Mouse (Mus musculus) CH12.LX (cell line): ENCODE results near the gene Zfp46. TPM values are rescaled to one million over a fixed set of nuclear protein-coding genes. Genes with fewer than 3 reads are reported as not detected.

Source experiments
- DNase-seq: peaks from one replicate; pipeline ENCODE4 v3.0.0-alpha.2; 2013; ENCODE audit errors: extremely low read depth
- H3K27ac ChIP-seq: 2 replicates; pipeline ENCODE4 v1.5.1; 2012; ENCODE audit warnings: low read depth, mild to moderate bottlenecking, control low read depth, moderate library complexity; ENCODE audit not compliant: insufficient read depth
- H3K27me3 ChIP-seq: replicated peaks from 2 replicates; pipeline ENCODE3; 2012; ENCODE audit warnings: inconsistent platforms
- H3K36me3 ChIP-seq, 2 experiments: replicated peaks in 1 of 2; 2 replicates each; pipeline versions ENCODE3 to v1.6.1; 2012; ENCODE audit warnings: inconsistent platforms in 1 of 2, low read length in 1 of 2, mild to moderate bottlenecking in 1 of 2, mixed read lengths in 1 of 2, moderate library complexity in 1 of 2; ENCODE audit not compliant: control insufficient read depth in 1 of 2, insufficient read depth in 1 of 2
- H3K4me1 ChIP-seq, 2 experiments: 2 replicates each; pipeline ENCODE4 v1.6.1; 2012; ENCODE audit warnings: inconsistent platforms in 1 of 2, moderate library complexity in 1 of 2; ENCODE audit not compliant: insufficient read depth in 2 of 2, control insufficient read depth in 1 of 2
- H3K4me2 ChIP-seq: 2 replicates; pipeline ENCODE4 v1.6.1; 2012; ENCODE audit warnings: low read depth, mild to moderate bottlenecking, control low read depth; ENCODE audit not compliant: poor library complexity, insufficient read depth, severe bottlenecking
- H3K4me3 ChIP-seq, 3 experiments: fragments of 150-350 bp in 1 of 3; sonication (generic) in 1 of 3; replicated peaks in 1 of 3; 2 replicates each; pipeline versions ENCODE3 to v1.5.1; 2011 to 2012; ENCODE audit warnings: low read depth in 2 of 3, low read length in 2 of 3, mild to moderate bottlenecking in 2 of 3, moderate library complexity in 2 of 3, control low read depth in 1 of 3, improper control_type of control experiment in 1 of 3, inconsistent platforms in 1 of 3, mixed read lengths in 1 of 3; ENCODE audit not compliant: poor library complexity in 1 of 3
- H3K79me2 ChIP-seq: replicated peaks from 2 replicates; pipeline ENCODE4 v1.6.1; 2012; ENCODE audit warnings: mild to moderate bottlenecking, moderate library complexity; ENCODE audit not compliant: control insufficient read depth, poor library complexity, insufficient read depth, severe bottlenecking; ENCODE audit errors: extremely low read depth
- H3K9ac ChIP-seq: 2 replicates; pipeline ENCODE4 v1.6.1; 2012; ENCODE audit warnings: low read depth, mild to moderate bottlenecking, control low read depth, moderate library complexity; ENCODE audit not compliant: insufficient read depth
- H3K9me3 ChIP-seq: replicated peaks from 2 replicates; pipeline ENCODE3; 2012; ENCODE audit warnings: low read length, inconsistent platforms, mixed read lengths
- BHLHE40 ChIP-seq: IDR thresholded peaks from 2 replicates; pipeline ENCODE4 v1.6.1; 2011; ENCODE audit warnings: mild to moderate bottlenecking, low read depth, low read length, improper control_type of control experiment
- CHD1 ChIP-seq: IDR thresholded peaks from 2 replicates; pipeline ENCODE4 v1.6.1; 2012; ENCODE audit warnings: low read depth, low read length, improper control_type of control experiment, inconsistent platforms
- CHD2 ChIP-seq: IDR thresholded peaks from 2 replicates; pipeline ENCODE4 v1.6.1; 2011; ENCODE audit warnings: low read length, improper control_type of control experiment
- CTCF ChIP-seq, 2 experiments: IDR thresholded peaks in 1 of 2; conservative IDR thresholded peaks in 1 of 2; 2 replicates each; pipeline ENCODE4 v1.5.1; 2011 to 2012; ENCODE audit warnings: low read depth in 2 of 2, low read length in 2 of 2, improper control_type of control experiment in 1 of 2, inconsistent platforms in 1 of 2, mild to moderate bottlenecking in 1 of 2, moderate library complexity in 1 of 2
- E2F4 ChIP-seq: IDR thresholded peaks from 2 replicates; pipeline ENCODE4 v1.6.1; 2011; ENCODE audit warnings: low read depth, low read length, improper control_type of control experiment; ENCODE audit not compliant: insufficient replicate concordance
- ELF1 ChIP-seq: IDR thresholded peaks from 2 replicates; pipeline ENCODE4 v1.6.1; 2014; ENCODE audit warnings: low read depth, mild to moderate bottlenecking, inconsistent platforms, low read length, improper control_type of control experiment
- GABPA ChIP-seq: IDR thresholded peaks from 2 replicates; pipeline ENCODE4 v1.6.1; 2012; ENCODE audit warnings: low read depth, low read length, improper control_type of control experiment, inconsistent platforms; ENCODE audit not compliant: insufficient replicate concordance
- HCFC1 ChIP-seq: IDR thresholded peaks from 2 replicates; pipeline ENCODE4 v1.6.1; 2012; ENCODE audit warnings: low read depth, mild to moderate bottlenecking, inconsistent platforms, low read length, improper control_type of control experiment
- IRF4 ChIP-seq: IDR thresholded peaks from 2 replicates; pipeline ENCODE4 v1.6.1; 2014; ENCODE audit warnings: low read depth, mild to moderate bottlenecking, inconsistent platforms, low read length, improper control_type of control experiment
- MAFK ChIP-seq: IDR thresholded peaks from 2 replicates; pipeline ENCODE4 v1.6.1; 2011; ENCODE audit warnings: low read length, improper control_type of control experiment; ENCODE audit not compliant: insufficient replicate concordance
- MAZ ChIP-seq: IDR thresholded peaks from 2 replicates; pipeline ENCODE4 v1.6.1; 2012; ENCODE audit warnings: low read depth, mild to moderate bottlenecking, inconsistent platforms, low read length, improper control_type of control experiment, moderate library complexity
- MEF2A ChIP-seq: IDR thresholded peaks from 2 replicates; pipeline ENCODE4 v1.6.1; 2014; ENCODE audit warnings: low read depth, mild to moderate bottlenecking, inconsistent platforms, low read length, improper control_type of control experiment, borderline replicate concordance
- MXI1 ChIP-seq: IDR thresholded peaks from 2 replicates; pipeline ENCODE4 v1.6.1; 2011; ENCODE audit warnings: mild to moderate bottlenecking, low read depth, low read length, improper control_type of control experiment
- POLR2AphosphoS2 ChIP-seq: IDR thresholded peaks from 2 replicates; pipeline ENCODE4 v1.6.1; 2011; ENCODE audit warnings: low read depth, low read length, improper control_type of control experiment
- RAD21 ChIP-seq: IDR thresholded peaks from 2 replicates; pipeline ENCODE4 v1.6.1; 2011; ENCODE audit warnings: low read depth, mild to moderate bottlenecking, low read length, improper control_type of control experiment, moderate library complexity
- TBP ChIP-seq: conservative IDR thresholded peaks from 2 replicates; pipeline ENCODE4 v1.6.1; 2011; ENCODE audit warnings: low read depth, low read length, improper control_type of control experiment
- UBTF ChIP-seq: IDR thresholded peaks from 2 replicates; pipeline ENCODE4 v1.6.1; 2012; ENCODE audit warnings: low read depth, mild to moderate bottlenecking, inconsistent platforms, low read length, improper control_type of control experiment, moderate library complexity
- ZC3H11A ChIP-seq: IDR thresholded peaks from 2 replicates; pipeline ENCODE4 v1.6.1; 2012; ENCODE audit warnings: low read depth, mild to moderate bottlenecking, inconsistent platforms, low read length, improper control_type of control experiment
- ZMIZ1 ChIP-seq: IDR thresholded peaks from 2 replicates; pipeline ENCODE4 v1.6.1; 2012; ENCODE audit warnings: low read depth, mild to moderate bottlenecking, inconsistent platforms, low read length, improper control_type of control experiment
- ZNF384 ChIP-seq: IDR thresholded peaks from 2 replicates; pipeline ENCODE4 v1.6.1; 2012; ENCODE audit warnings: low read depth, low read length, improper control_type of control experiment, inconsistent platforms
- dilution Hi-C: fragments of 300-500 bp; cut with MboI; formaldehyde crosslinking; loops from 2 replicates; pipeline ENCODE4 v1.14.3; 2020; ENCODE audit warnings: low sequenced_read_pairs; ENCODE audit not compliant: extremely low pct_unique_long_range_greater_than_20kb, extremely low pct_ligation_motif_present
- in situ Hi-C: fragments of 300-500 bp; cut with MboI; formaldehyde crosslinking; loops from 3 replicates; pipeline ENCODE4 v1.14.3; 2019; ENCODE audit warnings: low sequenced_read_pairs, low pct_ligation_motif_present, low pct_unique_long_range_greater_than_20kb, mixed read lengths
- polyA plus RNA-seq: library from polyadenylated mRNA; unstranded; fragments of >175 nt; gene quantifications from 2 replicates; pipeline ENCODE4 v1.2.1, GENCODE M21; 2012; ENCODE audit warnings: low read depth; ENCODE audit not compliant: insufficient read length
- total RNA-seq, 2 experiments: library from RNA; depleted of rRNA; stranded (reverse); fragments of 300-350 nt in 1 of 2; fragments of >200 nt in 1 of 2; gene quantifications; 2 replicates each; pipeline ENCODE4 v1.2.3; 2012 to 2014

Zfp46 gene
- total and polyA plus RNA-seq, 3 experiments = 2.8 to 7.2 (median 4.1) TPM

DNA sequence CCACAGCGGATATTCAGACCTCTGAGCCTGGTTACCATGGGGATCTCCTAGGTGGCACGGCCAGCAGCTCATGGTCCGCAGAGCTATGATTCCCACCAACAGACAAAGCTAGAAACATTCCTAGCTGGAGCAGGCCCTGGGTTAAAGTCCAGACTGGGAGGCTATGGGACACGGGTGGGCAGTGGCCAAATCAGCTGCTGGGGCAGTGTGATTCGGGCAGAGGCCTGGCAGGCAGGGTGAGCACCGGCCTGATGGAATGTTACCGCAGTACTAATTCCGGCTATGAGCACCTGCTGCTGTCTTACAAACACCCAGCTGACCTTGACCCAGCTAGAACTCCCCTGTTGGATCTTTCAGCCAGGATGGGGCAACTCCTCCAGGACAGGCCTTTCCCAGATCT lies 13.8 kb upstream of the Zfp46 start:
- no peak overlapping the region for H3K9ac ChIP-seq
- TF ChIP-seq ZMIZ1 (no peak), ELF1 (no peak), ZNF384 (no peak)
- TF ChIP-seq, all 38 proteins: peak for 0
- H3K79me2 ChIP-seq = no peaks in the 10 kb centered on the region
- peaks cover 53% of the 10 kb centered on the region for H3K27me3 ChIP-seq
- dilution Hi-C loops = no loop called here
- H3K27ac ChIP-seq = no peak overlapping the region
- peaks cover 13% of the 10 kb centered on the region for H3K9me3 ChIP-seq
- in situ Hi-C loops = loop anchor here (5.0 kb wide), 1 partner anchor 42 kb away; the partner anchor contains the start of gene Hnrnpr
- H3K4me2 ChIP-seq = no peak overlapping the region
- no peak overlapping the region for H3K4me3 ChIP-seq
- no peak for DNase-seq
- peaks cover 0 to 5% of the 10 kb centered on the region in 2 experiments; a peak in 2 of 4 replicates for H3K4me1 ChIP-seq
- no peaks in the 10 kb centered on the region for H3K36me3 ChIP-seq

DNA sequence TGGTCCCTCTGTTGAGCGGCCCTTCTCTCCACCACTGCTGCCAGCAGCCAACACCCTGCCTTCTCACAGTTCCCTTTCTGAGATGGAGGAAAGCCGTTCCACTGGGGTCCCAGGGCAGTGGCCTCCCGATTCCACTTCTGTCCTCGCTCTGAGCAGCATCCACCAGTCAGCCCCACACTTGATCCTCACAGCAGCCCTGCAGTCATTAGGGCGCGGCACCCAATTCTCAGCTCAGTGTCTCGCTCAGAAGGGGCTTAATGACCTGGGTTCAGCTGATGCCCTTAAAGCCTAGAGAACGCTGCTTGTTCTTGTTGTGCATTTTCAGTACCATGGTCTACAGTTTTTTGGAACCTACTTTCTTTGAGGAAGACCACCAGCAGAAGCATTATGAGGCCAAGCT lies 3.4 kb upstream of the Zfp46 start:
- Histone ChIP-seq H3K36me3 (no peaks in the 10 kb centered on the region), H3K4me3 (no peak overlapping the region), H3K27me3 (peaks cover 37% of the 10 kb centered on the region), H3K4me2 (no peak overlapping the region), H3K4me1 (peaks cover 0 to 7% of the 10 kb centered on the region in 2 experiments; a peak in 2 of 4 replicates), H3K9ac (no peak overlapping the region), H3K9me3 (no peaks in the 10 kb centered on the region), H3K27ac (no peak overlapping the region), H3K79me2 (no peaks in the 10 kb centered on the region)
- DNase-seq = no peak
- TF ChIP-seq MEF2A (no peak), MAFK (no peak), IRF4 (no peak), BHLHE40 (no peak), ZNF384 (no peak), CTCF (conservative IDR thresholded peaks at IDR 0.05 in 1 of 2, IDR thresholded peaks at IDR 0.05 in 1 of 2; ENCODE audit: low read depth in 2 of 2, low read length in 2 of 2) (no peak), TBP (no peak), ZC3H11A (no peak), RAD21 (no peak), E2F4 (no peak)
- in situ Hi-C loops = no loop called here
- dilution Hi-C loops = no loop called here

DNA sequence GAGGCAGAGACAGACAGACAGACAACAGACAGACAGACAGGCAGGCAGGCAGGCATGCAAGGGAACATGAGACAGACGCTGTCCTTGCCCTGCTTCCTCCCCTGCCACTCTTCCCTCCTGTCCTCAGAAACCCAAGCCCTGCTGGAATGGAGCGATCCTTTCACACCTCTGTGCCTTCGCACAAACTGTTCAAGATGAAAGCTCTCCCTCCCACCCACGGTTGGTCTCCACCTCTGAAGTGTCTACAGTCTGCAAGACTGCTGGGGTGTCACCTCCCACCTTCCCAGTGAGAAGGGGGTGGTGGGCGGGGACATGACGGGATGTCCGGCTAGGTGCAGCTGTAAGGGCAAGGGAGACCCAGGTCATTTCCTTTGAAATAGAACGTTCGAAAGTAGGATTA lies 2.9 kb upstream of the Zfp46 start:
- peaks cover 33% of the 10 kb centered on the region for H3K27me3 ChIP-seq
- H3K4me3 ChIP-seq = no peak overlapping the region
- in situ Hi-C loops (no loop called here), dilution Hi-C loops (no loop called here)
- no peak for TF ChIP-seq POLR2AphosphoS2
- no peak for TF ChIP-seq MXI1
- TF ChIP-seq UBTF = no peak
- no peak for TF ChIP-seq E2F4
- no peak for TF ChIP-seq GABPA
- TF ChIP-seq MAZ = no peak
- no peak for TF ChIP-seq CHD2
- no peak for TF ChIP-seq HCFC1
- TF ChIP-seq CHD1 = no peak
- TF ChIP-seq ZC3H11A = no peak
- no peak overlapping the region for H3K4me2 ChIP-seq
- DNase-seq = no peak
- no peaks in the 10 kb centered on the region for H3K9me3 ChIP-seq
- H3K4me1 ChIP-seq = peaks cover 0 to 8% of the 10 kb centered on the region in 2 experiments; a peak in 2 of 4 replicates
- H3K27ac ChIP-seq = no peak overlapping the region
- no peak overlapping the region for H3K9ac ChIP-seq
- no peaks in the 10 kb centered on the region for H3K79me2 ChIP-seq
- H3K36me3 ChIP-seq = no peaks in the 10 kb centered on the region
